Mouse (Mus musculus): ENCODE data around the gene Obsl1. TPM values are rescaled to one million over a fixed set of nuclear protein-coding genes. Genes with fewer than 3 reads are reported as not detected.

The Obsl1 gene
- total and polyA plus RNA-seq, 2 experiments from 2014 or later: 24.2 to 45.9 TPM

DNA sequence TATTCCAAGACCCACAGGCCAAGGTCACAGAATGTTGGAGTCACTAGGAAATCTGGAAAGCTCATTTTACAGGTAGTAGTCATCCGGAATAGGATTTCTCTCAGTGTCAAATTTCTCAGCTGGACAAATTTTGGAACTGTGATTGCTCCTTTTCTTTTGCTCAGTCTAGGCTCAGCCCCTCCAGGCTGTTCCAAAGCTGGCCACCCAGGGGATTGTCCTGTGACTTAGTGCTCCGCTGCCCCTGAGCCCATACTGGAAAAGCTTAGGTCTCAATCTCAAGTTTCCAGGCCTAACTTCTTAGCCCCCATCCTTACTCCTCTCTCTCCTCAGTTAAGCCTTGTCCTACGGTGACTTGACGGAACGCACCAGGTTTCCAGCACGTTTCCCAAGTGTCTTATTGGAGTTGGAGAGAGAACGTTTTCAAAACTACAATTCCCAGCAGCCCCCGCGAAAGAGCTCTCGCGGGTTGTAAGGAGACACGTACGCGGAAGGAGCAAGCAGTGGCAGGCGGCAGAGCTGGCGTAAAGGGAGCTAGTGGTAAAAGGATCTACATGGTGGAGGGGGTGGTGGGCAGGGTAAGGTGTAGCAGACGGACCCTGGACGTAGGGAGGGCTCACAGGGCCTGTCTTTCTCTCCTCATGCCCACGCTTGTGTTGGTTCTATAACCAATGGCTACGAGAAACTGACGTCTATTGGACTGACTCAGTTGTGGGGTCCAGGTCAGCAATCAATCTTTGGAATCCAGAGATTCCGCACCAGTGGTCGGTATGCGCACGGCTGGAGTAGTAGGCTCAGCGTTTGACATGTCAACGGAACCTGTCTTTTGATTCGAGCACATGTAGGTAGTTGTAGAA is 70.5 kb downstream of the Obsl1 start, which contains the start of gene Gmppa:
Gene Gmppa, plus strand, starts transcription at position 456 of the 854 bp plus-strand sequence.
- peak; percentile 92 for DNase-seq (ENCODE audit: low spot score)
- TF ChIP-seq CTCF (IDR thresholded peaks at IDR 0.05): no peak
- Histone ChIP-seq H3K27ac (ENCODE audit: low read depth, low read length) (peak within 1 kb of the TSS; percentile 73), H3K4me3 (ENCODE audit: low read depth, low read length) (peak within 1 kb of the TSS; percentile 52), H3K9ac (replicated peaks; ENCODE audit: low read length, poor library complexity, severe bottlenecking) (peak within 1 kb of the TSS; percentile 72), H3K4me1 (ENCODE audit: insufficient read depth, low read length) (peaks cover 7% of the 10 kb centered on the region; the same call in 1 of the 2 replicates), H3K36me3 (ENCODE audit: insufficient read depth, low read length) (peaks cover 8% of the 10 kb centered on the region; the same call in 1 of the 2 replicates), H3K27me3 (ENCODE audit: insufficient read depth, low read length) (no peaks in the 10 kb centered on the region), H3K9me3 (ENCODE audit: low read length) (no peaks in the 10 kb centered on the region), H3K4me2 (ENCODE audit: low read depth, low read length, poor library complexity, severe bottlenecking) (peak within 1 kb of the TSS; percentile 58)
- 4% methylated on average over 28 of the region's 28 CpGs for WGBS
- ATAC-seq (ENCODE audit: low FRiP score): peak; percentile 70; the same call in 1 of the 2 replicates

Other genes with a start within 250 kb of the Obsl1 start
- gene Ptprn, start 241.9 kb downstream of the Obsl1 start, total RNA-seq (2014; rRNA removed): 116 and 127 TPM in 2 replicates
- 51.4 and 52.2 TPM in 2 replicates for gene Ptprn, start 241.9 kb downstream of the Obsl1 start, polyA plus RNA-seq (2015; fragmentation: Nextera tagmentation; extraction: Ambion mirVana)
- gene Resp18, start 228.0 kb downstream of the Obsl1 start, total RNA-seq (2014; rRNA removed): 302 and 332 TPM in 2 replicates
- gene Resp18, start 228.0 kb downstream of the Obsl1 start, polyA plus RNA-seq (2015; fragmentation: Nextera tagmentation; extraction: Ambion mirVana): 409 and 416 TPM in 2 replicates
- gene Dnpep, start 188.5 kb downstream of the Obsl1 start, total RNA-seq (2014; rRNA removed): 145 TPM in 2 replicates
- 128 and 139 TPM in 2 replicates for gene Dnpep, start 188.5 kb downstream of the Obsl1 start, polyA plus RNA-seq (2015; fragmentation: Nextera tagmentation; extraction: Ambion mirVana)
- gene Des, start 146.1 kb downstream of the Obsl1 start, total RNA-seq (2014; rRNA removed): 1.9 and 2.6 TPM in 2 replicates
- gene Des, start 146.1 kb downstream of the Obsl1 start, polyA plus RNA-seq (2015; fragmentation: Nextera tagmentation; extraction: Ambion mirVana): 1.4 and 1.6 TPM in 2 replicates
- 62.9 and 70.6 TPM in 2 replicates for gene Speg, start 131.2 kb downstream of the Obsl1 start, total RNA-seq (2014; rRNA removed)
- gene Speg, start 131.2 kb downstream of the Obsl1 start, polyA plus RNA-seq (2015; fragmentation: Nextera tagmentation; extraction: Ambion mirVana): 22.0 and 23.7 TPM in 2 replicates
- gene Gmppa, start 70.5 kb downstream of the Obsl1 start, total RNA-seq (2014; rRNA removed): 77.1 and 94.9 TPM in 2 replicates
- 67.4 and 76.1 TPM in 2 replicates for gene Gmppa, start 70.5 kb downstream of the Obsl1 start, polyA plus RNA-seq (2015; fragmentation: Nextera tagmentation; extraction: Ambion mirVana)
- gene Asic4, start 56.0 kb downstream of the Obsl1 start, total RNA-seq (2014; rRNA removed): 180 and 188 TPM in 2 replicates
- 54.8 and 60.0 TPM in 2 replicates for gene Asic4, start 56.0 kb downstream of the Obsl1 start, polyA plus RNA-seq (2015; fragmentation: Nextera tagmentation; extraction: Ambion mirVana)
- gene Chpf, start 27.1 kb downstream of the Obsl1 start, total RNA-seq (2014; rRNA removed): 125 and 132 TPM in 2 replicates
- gene Chpf, start 27.1 kb downstream of the Obsl1 start, polyA plus RNA-seq (2015; fragmentation: Nextera tagmentation; extraction: Ambion mirVana): 60.0 and 60.8 TPM in 2 replicates
- 52.4 and 57.8 TPM in 2 replicates for gene Tmem198, start 26.9 kb downstream of the Obsl1 start, total RNA-seq (2014; rRNA removed)
- 49.4 and 50.4 TPM in 2 replicates for gene Tmem198, start 26.9 kb downstream of the Obsl1 start, polyA plus RNA-seq (2015; fragmentation: Nextera tagmentation; extraction: Ambion mirVana)
- 30.9 and 33.3 TPM in 2 replicates for gene Inha, start 625 bp upstream of the Obsl1 start, total RNA-seq (2014; rRNA removed)
- gene Inha, start 625 bp upstream of the Obsl1 start, polyA plus RNA-seq (2015; fragmentation: Nextera tagmentation; extraction: Ambion mirVana): 22.5 and 23.2 TPM in 2 replicates
- gene Stk11ip, start 15.1 kb upstream of the Obsl1 start, total RNA-seq (2014; rRNA removed): 28.8 and 32.7 TPM in 2 replicates
- gene Stk11ip, start 15.1 kb upstream of the Obsl1 start, polyA plus RNA-seq (2015; fragmentation: Nextera tagmentation; extraction: Ambion mirVana): 15.6 and 16.9 TPM in 2 replicates
- gene Slc4a3, start 39.8 kb upstream of the Obsl1 start, total RNA-seq (2014; rRNA removed): 172 and 179 TPM in 2 replicates
- 108 and 111 TPM in 2 replicates for gene Slc4a3, start 39.8 kb upstream of the Obsl1 start, polyA plus RNA-seq (2015; fragmentation: Nextera tagmentation; extraction: Ambion mirVana)

Data from midbrain, postnatal 0 days (tissue).